Mouse (Mus musculus): ENCODE data around the gene Zscan2. TPM values are rescaled to one million over a fixed set of nuclear protein-coding genes. Genes with fewer than 3 reads are reported as not detected.

Zscan2 gene
- total RNA-seq, 2 experiments from 2014 or later: 15.9 to 16.5 TPM

GRCm38 (mm10) chr7:80889841-80890241 lies 29.1 kb downstream of the Zscan2 start:
- no peak overlapping the region for H3K4me3 ChIP-seq
- intact Hi-C loops (cut with DNase I): loop anchor here (5.0 to 10.0 kb wide), 3 partner anchors 57 to 455 kb away; partner anchors contain the start of genes Rps17 and Sec11a
- DNase-seq (ENCODE audit: extremely low spot score in 1 of 2, low spot score in 2 of 2): no peak
- no peak for TF ChIP-seq CTCF (IDR thresholded peaks at IDR 0.05)
- peak overlapping the region; percentile 63; the same call in 1 of the 2 replicates for H3K27ac ChIP-seq

- no peak overlapping the region for H3K27ac ChIP-seq
- no peak for DNase-seq (ENCODE audit: extremely low spot score in 1 of 2, low spot score in 2 of 2)
- no peak for TF ChIP-seq CTCF (IDR thresholded peaks at IDR 0.05)
- intact Hi-C loops (cut with DNase I): no loop called here
- no peak overlapping the region for H3K4me3 ChIP-seq
Observed at GRCm38 (mm10) chr7:80893086-80893752, 32.5 kb downstream of the Zscan2 start.

GRCm38 (mm10) chr7:80893753-80894129 lies 33.0 kb downstream of the Zscan2 start:
- H3K27ac ChIP-seq: no peak overlapping the region
- intact Hi-C loops (cut with DNase I): no loop called here
- H3K4me3 ChIP-seq: no peak overlapping the region
- no peak for TF ChIP-seq CTCF (IDR thresholded peaks at IDR 0.05)
- no peak for DNase-seq (ENCODE audit: extremely low spot score in 1 of 2, low spot score in 2 of 2)

- DNase-seq (ENCODE audit: extremely low spot score in 1 of 2, low spot score in 2 of 2): no peak
- TF ChIP-seq CTCF (IDR thresholded peaks at IDR 0.05): no peak
- Histone ChIP-seq H3K27ac (no peak overlapping the region), H3K4me3 (no peak overlapping the region)
- intact Hi-C loops (cut with DNase I): no loop called here
Observed at GRCm38 (mm10) chr7:80894196-80894595, 33.5 kb downstream of the Zscan2 start.

GRCm38 (mm10) chr7:80894815-80895519 lies 34.2 kb downstream of the Zscan2 start:
- intact Hi-C loops (cut with DNase I): no loop called here
- no peak overlapping the region for H3K27ac ChIP-seq
- no peak overlapping the region for H3K4me3 ChIP-seq
- DNase-seq (ENCODE audit: extremely low spot score in 1 of 2, low spot score in 2 of 2): no peak
- TF ChIP-seq CTCF (IDR thresholded peaks at IDR 0.05): no peak

GRCm38 (mm10) chr7:80897134-80897533 lies 36.4 kb downstream of the Zscan2 start:
- TF ChIP-seq CTCF (IDR thresholded peaks at IDR 0.05): no peak
- no peak overlapping the region for H3K4me3 ChIP-seq
- no peak overlapping the region for H3K27ac ChIP-seq
- intact Hi-C loops (cut with DNase I): no loop called here
- peak in 1 of 2 experiments; percentile 52 for DNase-seq (ENCODE audit: extremely low spot score in 1 of 2, low spot score in 2 of 2)

- DNase-seq (ENCODE audit: extremely low spot score in 1 of 2, low spot score in 2 of 2): no peak
- no peak for TF ChIP-seq CTCF (IDR thresholded peaks at IDR 0.05)
- intact Hi-C loops (cut with DNase I): no loop called here
- Histone ChIP-seq H3K4me3 (no peak overlapping the region), H3K27ac (no peak overlapping the region)
Observed at GRCm38 (mm10) chr7:80897721-80898120, 37.0 kb downstream of the Zscan2 start.

GRCm38 (mm10) chr7:80900944-80901501 lies 40.3 kb downstream of the Zscan2 start, which contains the start of gene Wdr73:
Gene Wdr73, minus strand, starts transcription at chr7:80901269.
- Histone ChIP-seq H3K27ac (peak within 1 kb of the TSS; percentile 85), H3K4me3 (peak within 1 kb of the TSS; percentile 55)
- DNase-seq (ENCODE audit: extremely low spot score in 1 of 2, low spot score in 2 of 2): peak; percentile 89
- intact Hi-C loops (cut with DNase I): loop anchor here (2.0 to 5.0 kb wide), 2 partner anchors 40 to 121 kb away; partner anchors contain the start of gene Zscan2
- TF ChIP-seq CTCF (IDR thresholded peaks at IDR 0.05): no peak

GRCm38 (mm10) chr7:80901541-80902274 lies 41.0 kb downstream of the Zscan2 start:
- no peak for TF ChIP-seq CTCF (IDR thresholded peaks at IDR 0.05)
- no peak for DNase-seq (ENCODE audit: extremely low spot score in 1 of 2, low spot score in 2 of 2)
- intact Hi-C loops (cut with DNase I): loop anchor here (2.0 to 5.0 kb wide), 2 partner anchors 41 to 121 kb away; partner anchors contain the start of gene Zscan2
- Histone ChIP-seq H3K27ac (peak overlapping the region; percentile 85), H3K4me3 (peak overlapping the region; percentile 55)

GRCm38 (mm10) chr7:80903625-80904422 lies 43.1 kb downstream of the Zscan2 start:
- TF ChIP-seq CTCF (IDR thresholded peaks at IDR 0.05): no peak
- Histone ChIP-seq H3K4me3 (no peak overlapping the region), H3K27ac (no peak overlapping the region)
- intact Hi-C loops (cut with DNase I): loop anchor here (5.0 kb wide), 1 partner anchor 118 kb away; no protein-coding TSS in a partner anchor
- DNase-seq (ENCODE audit: extremely low spot score in 1 of 2, low spot score in 2 of 2): no peak
